Mouse (Mus musculus) lung, embryonic 14.5 days (tissue): ENCODE measurements at regions not wholly inside any gene's neighbourhood (a gene's known extent, or its start where the extent isn't known, plus 50 kb on each side); places are given as distances from the start of the nearest gene placed in this dataset.

ENCODE experiments used
- ATAC-seq: fragments of 200-750 bp; cut with Nextera tagmentation; 2 replicates; pipeline ENCODE4 v1.8.0; 2017; ENCODE audit warnings: mild to moderate bottlenecking, moderate TSS enrichment, moderate library complexity; ENCODE audit not compliant: insufficient read depth
- DNase-seq: peaks from one replicate; pipeline ENCODE4 v3.0.0-alpha.2; 2015
- H3K27ac ChIP-seq: fragments of 300-500 bp; sonication (generic); 2 replicates; pipeline ENCODE4 v1.5.1; 2014; ENCODE audit warnings: low read depth, mild to moderate bottlenecking, moderate library complexity
- H3K27me3 ChIP-seq: fragments of 300-500 bp; sonication (generic); 2 replicates; pipeline ENCODE4 v1.6.1; 2014; ENCODE audit warnings: low read length, control low read depth; ENCODE audit not compliant: insufficient read depth
- H3K36me3 ChIP-seq: fragments of 300-500 bp; sonication (generic); 2 replicates; pipeline ENCODE4 v1.6.1; 2014; ENCODE audit warnings: control low read depth; ENCODE audit not compliant: insufficient read depth
- H3K4me1 ChIP-seq: fragments of 300-500 bp; sonication (generic); 2 replicates; pipeline ENCODE4 v1.6.1; 2014; ENCODE audit warnings: antibody characterized with exemption, control low read depth; ENCODE audit not compliant: insufficient read depth
- H3K4me2 ChIP-seq: fragments of 300-500 bp; sonication (generic); 2 replicates; pipeline ENCODE4 v1.6.1; 2014; ENCODE audit warnings: mild to moderate bottlenecking
- H3K4me3 ChIP-seq: fragments of 300-500 bp; sonication (generic); 2 replicates; pipeline ENCODE4 v1.5.1; 2014; ENCODE audit warnings: low read depth, low read length
- H3K9ac ChIP-seq: fragments of 300-500 bp; sonication (generic); 2 replicates; pipeline ENCODE4 v1.6.1; 2014
- H3K9me3 ChIP-seq: fragments of 300-500 bp; sonication (generic); 2 replicates; pipeline ENCODE4 v1.6.1; 2016; ENCODE audit warnings: low read depth, low read length, control low read depth
- CTCF ChIP-seq: IDR thresholded peaks from 2 replicates; pipeline ENCODE4 v1.5.1; 2016; ENCODE audit warnings: antibody characterized with exemption, low read depth
- WGBS: fragments of 180-500 bp; shearing (Covaris S2); extraction: QIAGEN DNeasy Blood & Tissue Kit; methylation state at CpG from one replicate; pipeline ENCODE4 v1.1.7; 2014; 5-methylcytosine and 5-hydroxymethylcytosine counted together

- DNase-seq (no peak), ATAC-seq (no peak)
- Histone ChIP-seq H3K9me3 (no peaks in the 10 kb centered on the region), H3K27ac (no peak overlapping the region), H3K9ac (no peak overlapping the region), H3K27me3 (no peaks in the 10 kb centered on the region), H3K4me1 (no peaks in the 10 kb centered on the region), H3K36me3 (no peaks in the 10 kb centered on the region), H3K4me3 (no peak overlapping the region), H3K4me2 (no peak overlapping the region)
- TF ChIP-seq CTCF, result no peak
- WGBS, result 47% methylated on average over 3 of the region's 3 CpGs
These were observed 70.3 kb upstream of the Ccnd1 start for GRCm38 (mm10) chr7:145010004-145010403.

- 62% methylated on average over 7 of the region's 7 CpGs for WGBS
- TF ChIP-seq CTCF, result no peak
- ATAC-seq (no peak), DNase-seq (no peak)
- Histone ChIP-seq H3K4me2 (no peak overlapping the region), H3K36me3 (no peaks in the 10 kb centered on the region), H3K9ac (no peak overlapping the region), H3K9me3 (no peaks in the 10 kb centered on the region), H3K4me1 (no peaks in the 10 kb centered on the region), H3K27me3 (no peaks in the 10 kb centered on the region), H3K27ac (no peak overlapping the region), H3K4me3 (no peak overlapping the region)
These were observed 69.1 kb upstream of the Ccnd1 start for GRCm38 (mm10) chr7:145008662-145009333.

- Histone ChIP-seq H3K27me3 (no peaks in the 10 kb centered on the region), H3K36me3 (no peaks in the 10 kb centered on the region), H3K27ac (no peak overlapping the region), H3K4me2 (no peak overlapping the region), H3K9ac (no peak overlapping the region), H3K9me3 (no peaks in the 10 kb centered on the region), H3K4me3 (no peak overlapping the region), H3K4me1 (no peaks in the 10 kb centered on the region)
- ATAC-seq (no peak), DNase-seq (no peak)
- WGBS, result 84% methylated on average over 2 of the region's 2 CpGs
- no peak for TF ChIP-seq CTCF
These were observed 67.5 kb upstream of the Ccnd1 start for GRCm38 (mm10) chr7:145007216-145007615.

GRCm38 (mm10) chr7:145001503-145002084, 61.9 kb upstream of the Ccnd1 start:
- Histone ChIP-seq H3K4me2 (no peak overlapping the region), H3K4me3 (no peak overlapping the region), H3K27me3 (no peaks in the 10 kb centered on the region), H3K36me3 (no peaks in the 10 kb centered on the region), H3K9me3 (no peaks in the 10 kb centered on the region), H3K4me1 (no peaks in the 10 kb centered on the region), H3K9ac (no peak overlapping the region), H3K27ac (no peak overlapping the region)
- TF ChIP-seq CTCF, result no peak
- WGBS, result 48% methylated on average over 4 of the region's 4 CpGs
- DNase-seq (no peak), ATAC-seq (no peak)

- no peak for DNase-seq
These were observed 60.0 kb upstream of the Ccnd1 start for GRCm38 (mm10) chr7:144999741-145000140.

DNA sequence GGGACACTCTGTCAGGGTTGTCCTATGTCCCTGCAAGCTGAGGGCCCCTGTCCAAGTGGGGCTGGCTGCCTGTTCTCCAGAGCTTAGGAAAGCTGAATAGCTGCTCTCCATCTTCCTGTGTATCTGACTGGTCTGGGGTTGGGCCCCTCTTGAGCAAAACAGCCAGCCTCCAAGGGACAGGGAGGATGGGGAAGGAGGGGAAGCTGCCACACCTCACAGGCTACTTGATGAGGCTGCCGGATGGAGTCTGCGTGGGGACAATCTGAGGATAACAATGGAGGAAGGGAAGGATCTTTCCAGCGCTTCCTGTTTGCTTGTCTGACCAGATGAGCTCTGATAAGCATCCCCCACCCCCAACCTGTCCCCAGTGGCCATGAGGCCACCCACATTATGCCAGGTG, 57.1 kb upstream of the Ccnd1 start:
- peak; percentile 49 for DNase-seq
- TF ChIP-seq CTCF, result no peak
- no peaks in the 10 kb centered on the region for H3K9me3 ChIP-seq
- 15% methylated on average over 3 of the region's 3 CpGs for WGBS
- H3K27me3 ChIP-seq, result no peaks in the 10 kb centered on the region
- H3K27ac ChIP-seq, result 0 out of 2 replicates have a peak overlapping the region, but pooled peaks have one; percentile 31
- H3K4me2 ChIP-seq, result no peak overlapping the region
- H3K4me3 ChIP-seq, result no peak overlapping the region
- no peak overlapping the region for H3K9ac ChIP-seq
- ATAC-seq, result peak; percentile 33; the same call in 1 of the 2 replicates
- H3K36me3 ChIP-seq, result no peaks in the 10 kb centered on the region
- H3K4me1 ChIP-seq, result no peaks in the 10 kb centered on the region

More at GRCm38 (mm10) chr7:144999741-145000140, 60.0 kb upstream of the Ccnd1 start:
- 72% methylated on average over 3 of the region's 3 CpGs for WGBS
- Histone ChIP-seq H3K27me3 (no peaks in the 10 kb centered on the region), H3K9me3 (no peaks in the 10 kb centered on the region), H3K27ac (no peak overlapping the region), H3K36me3 (no peaks in the 10 kb centered on the region), H3K4me2 (no peak overlapping the region), H3K9ac (no peak overlapping the region), H3K4me3 (no peak overlapping the region), H3K4me1 (no peaks in the 10 kb centered on the region)
- no peak for TF ChIP-seq CTCF
- no peak for ATAC-seq

- WGBS, result 63% methylated on average over 4 of the region's 4 CpGs
- no peak for TF ChIP-seq CTCF
- no peak overlapping the region for H3K27ac ChIP-seq
- no peak for ATAC-seq
- H3K9ac ChIP-seq, result no peak overlapping the region
- H3K4me1 ChIP-seq, result no peaks in the 10 kb centered on the region
- no peaks in the 10 kb centered on the region for H3K9me3 ChIP-seq
- no peak for DNase-seq
- no peaks in the 10 kb centered on the region for H3K36me3 ChIP-seq
- no peaks in the 10 kb centered on the region for H3K27me3 ChIP-seq
- no peak overlapping the region for H3K4me3 ChIP-seq
- no peak overlapping the region for H3K4me2 ChIP-seq
These were observed 54.5 kb upstream of the Ccnd1 start for GRCm38 (mm10) chr7:144994229-144994628.
